Mouse (Mus musculus): ENCODE measurements at regions not wholly inside any gene's neighbourhood (a gene's known extent, or its start where the extent isn't known, plus 50 kb on each side); places are given as distances from the start of the nearest gene placed in this dataset.

- DNase-seq (ENCODE audit: low spot score in 2 of 2), result no peak
Measured at GRCm38 (mm10) chr5:51922973-51923372, 267.3 kb downstream of the Dhx15 start.

- DNase-seq (ENCODE audit: low spot score in 2 of 2), result no peak
Measured at GRCm38 (mm10) chr5:51922494-51922893, 267.8 kb downstream of the Dhx15 start.

GRCm38 (mm10) chr5:51917812-51918448, 272.4 kb downstream of the Dhx15 start:
- no peak for DNase-seq (ENCODE audit: low spot score in 2 of 2)

GRCm38 (mm10) chr5:51914731-51915130, 275.6 kb downstream of the Dhx15 start:
- DNase-seq (ENCODE audit: low spot score in 2 of 2), result no peak

GRCm38 (mm10) chr5:51908861-51909260, 281.5 kb downstream of the Dhx15 start:
- peak; percentile 16 to 47 for DNase-seq (ENCODE audit: low spot score in 2 of 2)

GRCm38 (mm10) chr5:51906315-51907109, 283.8 kb downstream of the Dhx15 start:
- DNase-seq (ENCODE audit: low spot score in 2 of 2), result no peak

- DNase-seq (ENCODE audit: low spot score in 2 of 2), result no peak
Measured at GRCm38 (mm10) chr5:51894159-51894558, 296.2 kb downstream of the Dhx15 start.

- DNase-seq (ENCODE audit: low spot score in 2 of 2), result no peak
Measured at GRCm38 (mm10) chr5:51891341-51891740, 299.0 kb downstream of the Dhx15 start.

GRCm38 (mm10) chr5:51888404-51888803, 301.9 kb downstream of the Dhx15 start:
- no peak for DNase-seq (ENCODE audit: low spot score in 2 of 2)

GRCm38 (mm10) chr5:51882594-51882993, 307.7 kb downstream of the Dhx15 start:
- DNase-seq (ENCODE audit: low spot score in 2 of 2), result no peak

GRCm38 (mm10) chr5:51882173-51882572, 308.1 kb downstream of the Dhx15 start:
- no peak for DNase-seq (ENCODE audit: low spot score in 2 of 2)

- DNase-seq (ENCODE audit: low spot score in 2 of 2), result no peak
Measured at GRCm38 (mm10) chr5:51876846-51877245, 309.3 kb upstream of the Ppargc1a start.

- DNase-seq (ENCODE audit: low spot score in 2 of 2), result no peak
Measured at GRCm38 (mm10) chr5:51873571-51873970, 306.0 kb upstream of the Ppargc1a start.

- no peak for DNase-seq (ENCODE audit: low spot score in 2 of 2)
Measured at GRCm38 (mm10) chr5:51871735-51872134, 304.2 kb upstream of the Ppargc1a start.

GRCm38 (mm10) chr5:51868223-51868713, 300.7 kb upstream of the Ppargc1a start:
- DNase-seq (ENCODE audit: low spot score in 2 of 2), result no peak

- no peak for DNase-seq (ENCODE audit: low spot score in 2 of 2)
Measured at GRCm38 (mm10) chr5:51866002-51866401, 298.5 kb upstream of the Ppargc1a start.

GRCm38 (mm10) chr5:51860496-51860895, 293.0 kb upstream of the Ppargc1a start:
- no peak for DNase-seq (ENCODE audit: low spot score in 2 of 2)

- DNase-seq (ENCODE audit: low spot score in 2 of 2), result no peak
Measured at GRCm38 (mm10) chr5:51853456-51854124, 286.1 kb upstream of the Ppargc1a start.

GRCm38 (mm10) chr5:51850091-51850490, 282.6 kb upstream of the Ppargc1a start:
- no peak for DNase-seq (ENCODE audit: low spot score in 2 of 2)

- no peak for DNase-seq (ENCODE audit: low spot score in 2 of 2)
Measured at GRCm38 (mm10) chr5:51849236-51849635, 281.7 kb upstream of the Ppargc1a start.

- no peak for DNase-seq (ENCODE audit: low spot score in 2 of 2)
Measured at GRCm38 (mm10) chr5:51842189-51842588, 274.7 kb upstream of the Ppargc1a start.

GRCm38 (mm10) chr5:51841763-51842162, 274.2 kb upstream of the Ppargc1a start:
- no peak for DNase-seq (ENCODE audit: low spot score in 2 of 2)
